In the genomic region with DNA sequence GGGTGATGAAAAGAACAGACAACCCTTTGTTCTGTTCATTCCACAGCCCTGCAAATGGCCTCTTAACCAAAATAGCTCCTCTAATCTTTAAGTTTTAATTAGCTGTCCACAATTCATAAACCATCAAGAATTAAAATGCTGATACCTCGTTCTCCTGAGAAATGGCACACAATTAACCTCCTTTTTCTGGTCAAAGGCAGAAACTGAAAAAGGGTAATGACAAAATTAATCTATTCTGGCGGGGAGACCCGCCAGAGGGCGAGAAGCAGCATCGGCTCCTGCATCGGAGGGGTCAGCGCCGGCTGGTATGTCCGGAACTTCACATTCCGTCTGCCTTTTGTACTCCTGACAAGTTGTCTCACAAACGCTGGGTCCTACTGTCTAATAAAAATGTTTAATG, we compare ENCODE assay signal across 13 mouse cellular contexts. TPM values are rescaled to one million over a fixed set of nuclear protein-coding genes. Genes with fewer than 3 reads are reported as not detected.
DNase-seq lines count a peak whose midpoint lies in the region; ATAC-seq and TF ChIP-seq lines count a peak whose summit lies in the region.
"Had no signal": no experiment of that assay in that cellular context is flagged by ENCODE, and none has a peak within 500 bp of the region (broad histone marks: within the 10 kb centered on the region; RNA-seq: fewer than 3 reads in every experiment).

No protein-coding gene starts in this region.

- H3K4me1 ChIP-seq in heart, postnatal 0 days (ENCODE audit: control insufficient read depth, insufficient read depth): 0 out of 2 replicates have a peak, but pooled peaks cover 5% of the 10 kb centered on the region
- no peaks in the 10 kb centered on the region for H3K4me1 ChIP-seq in neural tube, embryonic 11.5 days (ENCODE audit: control insufficient read depth, insufficient read depth, low read length)
- H3K4me1 ChIP-seq: limb, embryonic 12.5 days had no signal

- TF ChIP-seq EP300 in heart, postnatal 0 days (IDR thresholded peaks at IDR 0.05; ENCODE audit: low read depth): no peak

- intact Hi-C loops in heart, postnatal 36 days (cut with DNase I): no loop called here

- DNase-seq in embryo, embryonic 10 days (ENCODE audit: low spot score): peak; percentile 36
- DNase-seq in embryo, embryonic 9.5 days (ENCODE audit: extremely low spot score): no peak
- peak; percentile 14 for DNase-seq in heart, postnatal 0 days (ENCODE audit: low spot score)
- DNase-seq in heart, postnatal 36 days: no peak
- DNase-seq in neural tube, embryonic 11.5 days (ENCODE audit: low spot score): peak; percentile 26
- DNase-seq in neural tube, embryonic 10.5 days (ENCODE audit: extremely low spot score, low spot score): no peak
- no peak for DNase-seq in right cerebral cortex, postnatal 25 days
- DNase-seq: adrenal gland, postnatal 25 days; cerebellum, adult 11 months; kidney, adult 8-10 months had no signal

- H3K27me3 ChIP-seq in heart, postnatal 0 days (ENCODE audit: control insufficient read depth, insufficient read depth, low read length): peaks cover 3% of the 10 kb centered on the region; the same call in 1 of the 2 replicates
- no peaks in the 10 kb centered on the region for H3K27me3 ChIP-seq in neural tube, embryonic 11.5 days (ENCODE audit: control insufficient read depth, insufficient read depth, low read length)

- peak overlapping the region; percentile 47 for H3K4me2 ChIP-seq in heart, postnatal 0 days (ENCODE audit: low read depth, low read length)
- no peak overlapping the region for H3K4me2 ChIP-seq in neural tube, embryonic 11.5 days (ENCODE audit: low read depth)
- H3K4me2 ChIP-seq: limb, embryonic 12.5 days; midbrain, embryonic 13.5 days had no signal

- peak overlapping the region; percentile 24; the same call in 1 of the 2 replicates for H3K4me3 ChIP-seq in heart, postnatal 0 days (ENCODE audit: low read depth, low read length)
- no peak overlapping the region for H3K4me3 ChIP-seq in neural tube, embryonic 11.5 days (ENCODE audit: low read depth, low read length)
- H3K4me3 ChIP-seq: limb, embryonic 12.5 days; midbrain, embryonic 13.5 days had no signal

- ATAC-seq in heart, postnatal 0 days (ENCODE audit: insufficient read depth, low read depth): peak; percentile 47; the same call in 1 of the 2 replicates
- ATAC-seq in neural tube, embryonic 11.5 days (ENCODE audit: insufficient read depth, low FRiP score, low TSS enrichment): no peak
- ATAC-seq in megakaryocyte, adult 5-6 weeks (ENCODE audit: poor library complexity, severe bottlenecking): no peak
- ATAC-seq: midbrain, embryonic 13.5 days had no signal

- no peak overlapping the region for H3K9ac ChIP-seq in heart, postnatal 0 days (replicated peaks; ENCODE audit: low read depth, low read length)
- no peak overlapping the region for H3K9ac ChIP-seq in neural tube, embryonic 11.5 days (ENCODE audit: low read length)
- H3K9ac ChIP-seq: limb, embryonic 12.5 days; midbrain, embryonic 13.5 days had no signal

- no peaks in the 10 kb centered on the region for H3K9me3 ChIP-seq in heart, postnatal 0 days (replicated peaks; ENCODE audit: control insufficient read depth, low read length)
- no peaks in the 10 kb centered on the region for H3K9me3 ChIP-seq in neural tube, embryonic 11.5 days (ENCODE audit: control insufficient read depth, low read length)
- H3K9me3 ChIP-seq: limb, embryonic 12.5 days; midbrain, embryonic 13.5 days had no signal

- no peak for TF ChIP-seq CTCF in heart, postnatal 0 days (IDR thresholded peaks at IDR 0.05; ENCODE audit: low read depth)

- H3K36me3 ChIP-seq in heart, postnatal 0 days (replicated peaks; ENCODE audit: control insufficient read depth, insufficient read depth, low read length): no peaks in the 10 kb centered on the region
- H3K36me3 ChIP-seq in neural tube, embryonic 11.5 days (ENCODE audit: control insufficient read depth, insufficient read depth, low read length): no peaks in the 10 kb centered on the region
- H3K36me3 ChIP-seq: limb, embryonic 12.5 days; midbrain, embryonic 13.5 days had no signal

- no peak overlapping the region for H3K27ac ChIP-seq in heart, postnatal 0 days (ENCODE audit: low read depth)
- no peak overlapping the region for H3K27ac ChIP-seq in neural tube, embryonic 11.5 days (ENCODE audit: low read depth, low read length)
- H3K27ac ChIP-seq: limb, embryonic 12.5 days; midbrain, embryonic 13.5 days had no signal

- 28% methylated on average over 11 of the region's 11 CpGs for WGBS in heart, postnatal 0 days
- WGBS in neural tube, embryonic 11.5 days: 51% methylated on average over 11 of the region's 11 CpGs

RNA-seq across cellular contexts. Expression of a gene that starts 28.6 kb away (rescaled TPM):
- 3.1 and 58.5 TPM in 2 replicates for total RNA-seq in heart, postnatal 0 days (2014; rRNA removed; ENCODE audit: low replicate concordance)
- 4.0 and 6.2 TPM in 2 replicates for polyA plus RNA-seq in heart, postnatal 0 days (2015; fragmentation: Nextera tagmentation; extraction: Ambion mirVana)
- total RNA-seq in heart, postnatal 36 days (2021): 1 to 10 TPM; 2.7 to 2.9 TPM
- polyA plus RNA-seq in neural tube, embryonic 11.5 days (2014; fragmentation: Nextera tagmentation; extraction: Ambion mirVana): 2.1 and 2.6 TPM in 2 replicates
- total RNA-seq in megakaryocyte, adult 5-6 weeks (2015): 0.04 TPM in 1 of 2 replicates, not detected in the other
- total RNA-seq in megakaryocyte, adult 5-6 weeks (2017): 0.07 and 0.08 TPM in 2 replicates

RNA-seq across cellular contexts. Expression of a gene that starts 51.9 kb away (rescaled TPM):
- total RNA-seq in heart, postnatal 0 days (2014; rRNA removed; ENCODE audit: low replicate concordance): 15.8 and 17.3 TPM in 2 replicates
- polyA plus RNA-seq in heart, postnatal 0 days (2015; fragmentation: Nextera tagmentation; extraction: Ambion mirVana): 25.2 and 28.4 TPM in 2 replicates
- total RNA-seq in heart, postnatal 36 days (2021): 1 to 10 TPM; 9.2 to 9.6 TPM
- 30.9 and 31.2 TPM in 2 replicates for polyA plus RNA-seq in neural tube, embryonic 11.5 days (2014; fragmentation: Nextera tagmentation; extraction: Ambion mirVana)
- 16.7 and 24.5 TPM in 2 replicates for total RNA-seq in megakaryocyte, adult 5-6 weeks (2015)
- 20.3 and 20.5 TPM in 2 replicates for total RNA-seq in megakaryocyte, adult 5-6 weeks (2017)

RNA-seq across cellular contexts. Expression of a gene that starts 56.4 kb away (rescaled TPM):
- total RNA-seq in heart, postnatal 0 days (2014; rRNA removed; ENCODE audit: low replicate concordance): 37.7 and 70.0 TPM in 2 replicates
- polyA plus RNA-seq in heart, postnatal 0 days (2015; fragmentation: Nextera tagmentation; extraction: Ambion mirVana): 38.0 and 41.6 TPM in 2 replicates
- 10 to 100 TPM; 20.8 to 21.3 TPM for total RNA-seq in heart, postnatal 36 days (2021)
- 36.6 and 42.0 TPM in 2 replicates for polyA plus RNA-seq in neural tube, embryonic 11.5 days (2014; fragmentation: Nextera tagmentation; extraction: Ambion mirVana)
- 8.5 and 10.8 TPM in 2 replicates for total RNA-seq in megakaryocyte, adult 5-6 weeks (2015)
- 7.2 and 7.8 TPM in 2 replicates for total RNA-seq in megakaryocyte, adult 5-6 weeks (2017)

Comparison
In these comparisons a context has a peak if more than half of its experiments do, and no peak if none do; other contexts are left out.
1. DNase-seq: peak in embryo, embryonic 10 days (single experiment), heart, postnatal 0 days (single experiment) and neural tube, embryonic 11.5 days (single experiment); none in embryo, embryonic 9.5 days (single experiment), heart, postnatal 36 days (0 of 2), neural tube, embryonic 10.5 days (single experiment) and right cerebral cortex, postnatal 25 days (single experiment).